Mouse (Mus musculus) kidney, embryonic 14.5 days (tissue): ENCODE results near the gene Retreg1. TPM values are rescaled to one million over a fixed set of nuclear protein-coding genes. Genes with fewer than 3 reads are reported as not detected.

Source experiments
- ATAC-seq: fragments of 200-750 bp; cut with Nextera tagmentation; 2 replicates; pipeline ENCODE4 v1.8.0; 2017; ENCODE audit warnings: moderate number of reproducible peaks, mild to moderate bottlenecking, moderate TSS enrichment, moderate library complexity; ENCODE audit not compliant: low FRiP score, low TSS enrichment
- H3K27ac ChIP-seq: fragments of 300-500 bp; sonication (generic); 2 replicates; pipeline ENCODE4 v1.5.1; 2014; ENCODE audit warnings: low read depth, mild to moderate bottlenecking, low read length, moderate library complexity, mixed read lengths
- H3K27me3 ChIP-seq: fragments of 300-500 bp; sonication (generic); 2 replicates; pipeline ENCODE4 v1.6.1; 2014; ENCODE audit warnings: mild to moderate bottlenecking, low read length; ENCODE audit not compliant: control insufficient read depth, insufficient read depth
- H3K36me3 ChIP-seq: fragments of 300-500 bp; sonication (generic); 2 replicates; pipeline ENCODE4 v1.6.1; 2014; ENCODE audit warnings: low read length, mixed read lengths; ENCODE audit not compliant: control insufficient read depth, insufficient read depth
- H3K4me1 ChIP-seq: fragments of 300-500 bp; sonication (generic); 2 replicates; pipeline ENCODE4 v1.6.1; 2014; ENCODE audit warnings: low read length, mixed read lengths; ENCODE audit not compliant: control insufficient read depth, insufficient read depth
- H3K4me2 ChIP-seq: fragments of 300-500 bp; sonication (generic); replicated peaks from 2 replicates; pipeline ENCODE4 v1.6.1; 2014; ENCODE audit warnings: low read depth, mild to moderate bottlenecking, low read length
- H3K4me3 ChIP-seq: fragments of 300-500 bp; sonication (generic); 2 replicates; pipeline ENCODE4 v1.5.1; 2014; ENCODE audit warnings: mild to moderate bottlenecking, low read length
- H3K9ac ChIP-seq: fragments of 300-500 bp; sonication (generic); 2 replicates; pipeline ENCODE4 v1.6.1; 2014; ENCODE audit warnings: low read depth, mild to moderate bottlenecking, low read length, moderate library complexity
- H3K9me3 ChIP-seq: fragments of 300-500 bp; sonication (generic); 2 replicates; pipeline ENCODE4 v1.6.1; 2016; ENCODE audit warnings: low read length; ENCODE audit not compliant: control insufficient read depth
- WGBS: fragments of 180-500 bp; shearing (Covaris S2); extraction: QIAGEN DNeasy Blood & Tissue Kit; methylation state at CpG from one replicate; pipeline ENCODE4 v1.1.7; 2014; 5-methylcytosine and 5-hydroxymethylcytosine counted together
- polyA plus RNA-seq: library from polyadenylated mRNA; unstranded; fragments of >200 nt; fragmentation: Nextera tagmentation; extraction: Ambion mirVana; gene quantifications from 2 replicates; pipeline ENCODE4 v1.2.1, GENCODE M21; 2014

Gene Retreg1
- polyA plus RNA-seq, 1 experiment from 2014 or later: 14.6 TPM

DNA sequence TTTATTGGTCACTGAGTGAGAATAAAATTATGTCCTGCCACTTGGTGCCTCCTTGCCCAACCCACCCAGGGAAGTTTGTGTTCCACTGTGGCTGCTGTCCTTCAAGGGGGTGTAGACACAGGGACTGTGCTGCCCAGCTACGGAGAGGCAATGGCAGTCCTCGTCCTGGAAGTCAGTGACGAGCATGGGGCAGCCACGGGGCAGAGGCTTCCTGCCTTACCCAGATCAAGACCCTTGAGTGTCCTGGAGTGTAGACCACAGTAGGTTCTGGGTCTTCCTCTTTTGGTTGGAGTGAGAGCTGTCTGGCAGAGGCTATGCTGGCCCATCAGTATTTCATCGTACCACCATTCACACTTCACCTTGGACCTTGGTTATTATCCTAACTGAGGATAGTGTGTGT is 37.2 kb downstream of the Retreg1 start:
- Histone ChIP-seq H3K4me2 (no peak overlapping the region), H3K9me3 (no peaks in the 10 kb centered on the region), H3K27ac (no peak overlapping the region), H3K9ac (no peak overlapping the region), H3K27me3 (no peaks in the 10 kb centered on the region), H3K4me1 (peaks cover 10% of the 10 kb centered on the region; the same call in 1 of the 2 replicates), H3K36me3 (no peaks in the 10 kb centered on the region), H3K4me3 (no peak overlapping the region)
- no peak for ATAC-seq
- WGBS: 75% methylated on average over 5 of the region's 5 CpGs

DNA sequence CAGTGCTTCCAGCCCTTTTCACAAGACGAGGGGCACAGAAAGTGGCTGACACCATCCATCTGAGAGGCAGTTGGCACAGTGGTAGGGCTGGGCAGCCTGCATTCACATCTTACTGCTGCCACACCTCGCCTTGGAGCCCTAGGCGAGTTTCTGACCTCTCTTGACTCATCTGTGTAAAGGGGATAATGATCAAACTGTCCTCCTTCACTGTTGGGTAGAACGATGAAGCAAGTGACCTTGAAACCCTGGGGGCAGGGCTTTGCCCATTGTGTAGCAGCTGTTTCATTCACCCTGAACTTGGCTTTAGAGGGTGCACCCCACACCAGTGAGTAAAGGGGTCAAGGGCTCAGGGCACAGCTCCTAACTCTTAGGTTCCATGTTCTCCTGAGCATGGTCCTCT is 39.0 kb downstream of the Retreg1 start:
- H3K4me2 ChIP-seq: no peak overlapping the region
- 77% methylated on average over 4 of the region's 4 CpGs for WGBS

GRCm38 (mm10) chr15:25884416-25884958 is 41.5 kb downstream of the Retreg1 start:
- Histone ChIP-seq H3K4me3 (no peak overlapping the region), H3K9me3 (no peaks in the 10 kb centered on the region), H3K36me3 (no peaks in the 10 kb centered on the region), H3K27ac (no peak overlapping the region), H3K27me3 (no peaks in the 10 kb centered on the region), H3K9ac (no peak overlapping the region), H3K4me1 (no peaks in the 10 kb centered on the region), H3K4me2 (no peak overlapping the region)
- WGBS: 82% methylated on average over 14 of the region's 14 CpGs
- no peak for ATAC-seq

More for the DNA sequence above, 39.0 kb downstream of the Retreg1 start:
- no peak for ATAC-seq
- peaks cover 9% of the 10 kb centered on the region; the same call in 1 of the 2 replicates for H3K4me1 ChIP-seq
- no peaks in the 10 kb centered on the region for H3K27me3 ChIP-seq
- H3K36me3 ChIP-seq: no peaks in the 10 kb centered on the region
- H3K9ac ChIP-seq: no peak overlapping the region
- no peak overlapping the region for H3K27ac ChIP-seq
- H3K9me3 ChIP-seq: no peaks in the 10 kb centered on the region
- H3K4me3 ChIP-seq: no peak overlapping the region

DNA sequence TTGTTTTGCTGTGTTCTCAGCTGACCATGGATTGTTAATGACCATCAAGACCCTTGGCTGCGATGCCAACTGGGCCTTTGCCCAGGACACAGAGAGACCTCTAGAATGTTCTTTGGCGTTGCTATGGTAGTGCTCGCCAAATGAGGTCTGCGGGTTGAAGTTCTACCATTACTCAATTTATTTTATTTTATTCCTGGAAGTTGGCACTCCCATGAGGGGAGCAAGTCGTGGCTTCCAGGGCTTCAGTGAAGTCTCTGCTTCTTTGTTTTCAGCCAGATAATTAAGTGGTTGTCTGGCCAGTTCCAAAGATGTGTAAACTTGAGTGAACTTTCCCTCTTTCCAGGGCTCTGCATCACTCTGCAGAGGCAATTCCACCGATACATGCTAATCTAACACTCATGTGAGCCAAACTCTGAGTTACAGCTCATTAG is 43.6 kb downstream of the Retreg1 start:
- 78% methylated on average over 6 of the region's 6 CpGs for WGBS
- no peak for ATAC-seq
- H3K36me3 ChIP-seq: no peaks in the 10 kb centered on the region

GRCm38 (mm10) chr15:25889927-25890326 is 46.9 kb downstream of the Retreg1 start:
- no peak for ATAC-seq
- Histone ChIP-seq H3K27me3 (no peaks in the 10 kb centered on the region), H3K27ac (no peak overlapping the region), H3K36me3 (no peaks in the 10 kb centered on the region), H3K4me3 (no peak overlapping the region), H3K9me3 (no peaks in the 10 kb centered on the region), H3K4me2 (no peak overlapping the region), H3K4me1 (no peaks in the 10 kb centered on the region), H3K9ac (no peak overlapping the region)
- WGBS: 80% methylated on average over 5 of the region's 5 CpGs

More for the DNA sequence above, 43.6 kb downstream of the Retreg1 start:
- Histone ChIP-seq H3K9ac (no peak overlapping the region), H3K4me1 (no peaks in the 10 kb centered on the region), H3K27me3 (no peaks in the 10 kb centered on the region), H3K9me3 (no peaks in the 10 kb centered on the region), H3K27ac (no peak overlapping the region), H3K4me3 (no peak overlapping the region), H3K4me2 (no peak overlapping the region)

DNA sequence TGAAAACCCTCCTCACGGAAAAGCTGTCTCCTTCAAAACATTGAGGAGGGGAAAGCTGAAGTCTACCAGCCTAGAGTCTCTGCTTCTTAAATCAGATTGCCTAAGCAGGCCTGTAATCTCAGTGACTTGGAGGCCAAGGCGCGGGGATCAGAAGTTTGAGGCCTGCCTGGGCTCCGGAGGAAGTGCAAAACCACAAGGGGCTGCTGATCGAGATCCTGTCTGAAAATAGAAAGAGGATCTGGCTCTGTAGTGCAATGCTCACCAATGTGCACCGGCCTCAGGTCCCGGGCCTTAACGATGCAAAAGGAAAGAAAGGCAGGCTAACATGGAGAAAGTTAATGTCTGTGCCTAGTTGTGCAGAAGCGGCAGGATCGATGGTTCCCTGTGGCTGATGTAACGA is 48.6 kb downstream of the Retreg1 start:
- Histone ChIP-seq H3K9me3 (no peaks in the 10 kb centered on the region), H3K4me2 (no peak overlapping the region), H3K36me3 (no peaks in the 10 kb centered on the region), H3K9ac (no peak overlapping the region), H3K27ac (no peak overlapping the region), H3K4me3 (no peak overlapping the region), H3K4me1 (no peaks in the 10 kb centered on the region), H3K27me3 (no peaks in the 10 kb centered on the region)
- ATAC-seq: no peak
- 80% methylated on average over 11 of the region's 11 CpGs for WGBS

- no peaks in the 10 kb centered on the region for H3K36me3 ChIP-seq
- 21% methylated on average over 2 of the region's 2 CpGs for WGBS
- H3K4me1 ChIP-seq: no peaks in the 10 kb centered on the region
- peak; percentile 70 for ATAC-seq
- no peak overlapping the region for H3K9ac ChIP-seq
- no peak overlapping the region for H3K4me3 ChIP-seq
- no peak overlapping the region for H3K27ac ChIP-seq
- no peaks in the 10 kb centered on the region for H3K9me3 ChIP-seq
- no peak overlapping the region for H3K4me2 ChIP-seq
- H3K27me3 ChIP-seq: no peaks in the 10 kb centered on the region
These were observed 50.3 kb downstream of the Retreg1 start for GRCm38 (mm10) chr15:25893327-25893726.

DNA sequence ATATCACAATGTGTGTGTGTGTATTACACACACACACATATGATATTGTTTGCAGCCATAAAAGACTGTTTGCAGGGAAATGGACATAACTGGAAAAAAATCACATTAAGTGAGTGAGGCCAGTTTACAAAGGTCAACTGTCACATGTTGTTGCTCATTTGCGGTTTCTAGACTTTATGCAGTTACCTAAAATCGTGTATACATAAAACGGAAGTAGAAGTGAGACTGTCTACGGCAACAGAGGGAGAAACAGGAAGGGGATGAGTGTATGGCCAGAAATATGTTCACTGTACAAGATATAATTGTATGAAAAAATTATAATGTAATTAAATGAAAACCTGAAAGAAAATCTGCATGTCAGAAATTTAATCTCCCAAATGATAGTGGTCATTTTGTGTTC is 53.8 kb downstream of the Retreg1 start:
- 89% methylated on average over 4 of the region's 4 CpGs for WGBS
- Histone ChIP-seq H3K4me2 (no peak overlapping the region), H3K9me3 (no peaks in the 10 kb centered on the region), H3K9ac (no peak overlapping the region), H3K27ac (no peak overlapping the region), H3K27me3 (no peaks in the 10 kb centered on the region), H3K36me3 (no peaks in the 10 kb centered on the region), H3K4me1 (no peaks in the 10 kb centered on the region), H3K4me3 (no peak overlapping the region)
- ATAC-seq: no peak

DNA sequence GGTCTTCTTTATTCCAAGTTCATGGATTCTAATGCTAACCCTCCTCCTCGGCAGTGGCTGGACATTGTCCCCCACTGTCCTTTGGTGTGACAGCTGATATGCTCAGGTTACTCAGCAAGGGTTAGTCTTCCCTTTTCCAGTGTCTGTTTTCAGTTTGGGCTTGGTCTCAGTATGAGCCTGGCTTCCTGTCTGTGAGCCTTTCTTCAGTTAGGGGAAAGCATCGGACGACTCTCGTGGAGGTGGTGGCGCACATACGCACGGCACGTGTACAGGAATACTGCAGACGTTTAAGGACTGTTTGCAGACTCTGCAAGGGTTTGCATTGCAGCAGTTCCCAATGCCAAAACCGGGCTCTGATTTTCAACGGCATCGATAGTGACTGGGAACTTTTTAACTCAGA is 54.6 kb downstream of the Retreg1 start:
- Histone ChIP-seq H3K27ac (no peak overlapping the region), H3K4me3 (no peak overlapping the region), H3K4me1 (no peaks in the 10 kb centered on the region), H3K27me3 (no peaks in the 10 kb centered on the region), H3K9ac (no peak overlapping the region), H3K4me2 (no peak overlapping the region), H3K9me3 (no peaks in the 10 kb centered on the region), H3K36me3 (no peaks in the 10 kb centered on the region)
- 68% methylated on average over 12 of the region's 12 CpGs for WGBS
- no peak; the same call in 1 of the 2 replicates for ATAC-seq
